Mouse (Mus musculus) c-Kit-positive CD71-positive TER-119-negative erythroid progenitor cells, embryonic 14.5 days (primary cell): ENCODE measurements around the gene Cradd.

Experiments used
- DNase-seq: peaks from one replicate; pipeline ENCODE4 v3.0.0-alpha.2; 2013; ENCODE audit warnings: low read depth

Gene Cradd

DNA sequence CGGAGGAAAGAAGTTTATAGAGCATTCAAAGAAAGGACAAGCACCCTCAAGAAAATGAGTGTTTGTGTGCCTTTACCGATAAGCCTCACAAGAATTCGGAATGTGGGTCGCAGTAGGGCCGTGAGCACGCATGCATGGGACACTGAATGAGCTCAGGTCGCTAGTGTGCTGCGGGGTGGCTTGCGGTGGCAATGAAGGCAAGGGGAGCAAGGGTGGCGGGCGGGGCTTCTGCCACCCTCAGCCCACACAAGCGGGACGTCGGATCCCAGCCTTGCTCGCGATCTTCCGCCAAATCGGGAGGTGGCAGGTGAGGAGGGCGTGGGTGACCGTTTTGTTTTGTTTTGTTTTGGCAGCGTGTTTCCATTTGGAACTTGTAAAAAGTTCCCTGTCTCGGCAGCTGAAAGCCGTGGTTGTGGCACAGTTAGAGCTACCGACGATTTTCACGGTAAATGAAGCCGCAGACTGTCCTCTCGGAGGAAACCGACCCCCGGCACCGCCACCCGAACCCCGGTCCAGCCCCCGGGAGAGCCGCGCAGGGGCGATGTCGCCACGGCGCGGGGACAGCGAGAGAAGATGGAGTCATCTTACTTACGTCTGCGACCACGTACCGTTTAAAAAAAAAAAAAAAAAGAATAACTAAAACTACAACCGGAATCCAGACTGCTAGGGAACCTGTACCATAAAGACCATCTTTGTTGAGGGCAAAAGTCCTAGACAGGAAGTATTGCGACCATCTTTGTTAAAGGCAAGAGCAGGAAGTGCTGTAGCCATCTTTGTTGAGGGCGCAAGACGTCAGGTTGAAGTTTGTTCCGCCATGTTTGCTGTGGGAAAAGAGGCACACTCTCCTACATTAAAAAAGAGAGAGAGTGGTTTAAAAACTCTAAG is at the start of gene Cradd:
TSS of gene Cradd (minus strand) at position 741 of the 885 bp plus-strand sequence.
- peak; percentile 89 for DNase-seq

DNA sequence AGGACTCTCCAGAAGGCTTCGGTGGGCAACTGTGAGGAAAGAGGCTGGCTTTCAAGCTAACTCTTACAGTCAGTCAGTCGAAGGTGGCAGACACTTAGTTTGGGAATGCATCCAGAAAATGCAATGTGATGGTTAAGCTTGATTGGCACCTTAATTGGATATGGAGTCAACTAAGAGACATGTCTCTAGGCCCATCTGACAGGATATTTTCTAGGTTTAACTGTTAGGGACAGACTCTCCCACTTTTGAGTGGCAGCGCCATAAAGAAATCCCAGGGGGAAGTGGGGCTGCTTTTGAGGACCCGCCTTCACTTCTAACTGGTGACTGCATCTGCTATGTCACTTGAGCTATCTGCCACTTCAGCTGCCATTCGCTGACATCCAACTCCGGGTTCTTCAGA is 49.4 kb upstream of the Cradd start:
- no peak for DNase-seq

DNA sequence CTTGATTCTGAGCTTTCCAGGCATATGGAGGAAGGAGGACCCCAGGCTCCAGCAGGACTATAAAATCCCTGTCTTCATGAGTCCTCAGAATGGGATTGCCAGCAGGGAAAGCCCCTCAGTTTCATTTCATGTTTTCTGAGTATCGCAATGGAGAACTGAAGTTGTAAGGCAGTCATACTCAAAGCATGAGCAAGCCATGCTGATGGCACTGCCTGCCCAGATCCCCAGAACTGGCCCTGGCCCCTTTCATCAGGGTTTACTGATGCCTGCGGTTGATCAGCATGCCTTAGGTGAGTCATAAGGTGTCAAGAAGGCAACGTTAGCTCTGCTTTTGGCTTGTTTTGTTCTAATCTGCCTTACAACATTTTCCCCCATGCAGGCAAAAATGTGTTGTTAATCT is 48.0 kb upstream of the Cradd start:
- no peak for DNase-seq

DNA sequence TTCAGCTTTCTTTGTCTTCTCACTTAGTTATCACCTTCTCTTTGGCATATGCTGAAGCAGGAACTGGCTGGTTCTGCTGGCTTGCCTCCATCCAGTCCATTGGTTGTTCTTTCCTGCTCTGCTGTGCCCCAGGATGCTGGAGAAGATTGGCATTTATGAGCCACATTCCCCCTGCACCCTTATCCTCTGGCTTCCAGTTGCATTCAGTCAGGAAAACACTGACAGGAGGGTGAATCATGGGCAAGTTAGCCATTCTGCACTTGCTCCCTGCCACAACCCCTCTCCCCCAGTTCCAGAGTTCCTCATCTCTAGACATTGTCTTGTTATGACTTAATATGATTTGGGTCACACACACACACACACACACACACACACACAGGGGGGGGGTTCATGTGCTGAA is 45.3 kb upstream of the Cradd start:
- no peak for DNase-seq

DNA sequence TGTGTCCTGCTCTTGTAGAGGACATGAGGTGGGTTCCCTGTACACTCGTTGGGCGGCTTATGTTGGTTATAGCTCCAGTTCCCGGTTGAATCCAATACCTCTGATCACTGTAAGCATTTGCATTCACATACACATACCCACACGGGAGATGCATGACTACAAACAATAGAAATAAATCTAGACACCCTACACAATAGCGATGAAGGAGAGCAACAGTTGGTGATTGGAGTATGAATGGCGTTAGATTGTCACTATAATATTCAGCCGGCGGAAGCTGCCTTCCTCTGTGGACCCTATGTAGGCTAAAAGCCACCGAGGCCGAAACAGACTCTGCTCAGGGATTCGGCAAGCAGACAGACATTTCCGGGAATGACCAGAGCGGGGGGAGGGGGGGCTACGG is 44.2 kb upstream of the Cradd start:
- no peak for DNase-seq

DNA sequence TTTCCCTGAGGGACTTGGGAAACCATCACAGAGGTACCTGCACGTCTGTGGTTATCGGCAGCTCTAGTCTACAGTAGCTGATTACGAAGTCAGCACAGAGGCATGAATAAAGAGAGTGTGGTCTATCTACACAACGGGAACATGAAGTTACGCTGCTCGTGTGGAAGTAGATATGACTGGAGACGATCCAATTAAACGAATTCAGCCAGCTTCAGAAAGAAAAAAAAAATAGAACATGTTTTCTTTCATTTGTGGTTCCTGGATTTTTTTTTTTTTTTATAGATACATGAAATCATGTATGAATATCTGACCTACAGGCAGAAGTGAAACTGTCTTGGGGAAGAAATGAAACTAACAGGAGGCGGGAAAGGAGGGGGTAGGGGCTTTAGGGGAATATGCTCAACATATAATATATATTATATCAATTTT is 43.7 kb upstream of the Cradd start:
- DNase-seq: no peak

DNA sequence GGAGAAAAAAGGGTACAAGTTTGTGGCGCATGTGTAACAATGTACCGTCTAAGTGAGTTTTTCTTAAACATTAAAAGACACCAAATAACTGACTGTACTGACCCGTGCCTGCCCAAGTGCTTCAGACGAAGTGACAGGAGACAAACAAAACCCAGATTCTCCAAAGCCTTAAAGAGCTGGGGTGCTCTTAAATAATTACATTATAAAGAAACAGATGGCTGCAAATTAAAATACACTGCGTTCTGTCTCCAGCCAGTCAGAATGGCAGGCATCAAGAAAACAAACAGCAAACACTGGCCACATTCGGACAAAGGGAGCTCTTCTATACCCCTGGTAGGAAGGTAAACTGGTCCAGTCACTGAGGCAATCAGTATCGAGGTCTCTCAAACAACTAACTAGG is 43.3 kb upstream of the Cradd start:
- DNase-seq: no peak

DNA sequence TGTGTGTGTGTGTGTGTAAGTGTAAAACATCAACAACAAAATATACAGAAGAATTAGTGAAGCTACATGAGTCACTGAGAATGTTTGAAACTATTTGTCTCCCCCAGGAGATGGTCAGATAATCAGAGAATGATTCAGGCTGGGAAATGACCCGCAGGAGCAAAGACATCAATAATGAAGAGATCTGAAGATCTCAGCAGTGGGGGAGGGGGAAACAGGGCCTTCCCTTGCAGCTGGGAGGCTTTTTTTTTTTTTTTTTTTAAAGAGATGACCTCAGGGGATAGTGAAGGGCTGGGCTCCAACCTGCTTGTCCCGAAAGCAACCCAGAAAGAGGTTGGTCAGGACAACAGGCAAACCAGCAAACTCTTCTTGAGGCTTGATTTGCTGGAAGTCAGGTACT is 38.4 kb upstream of the Cradd start:
- no peak for DNase-seq

DNA sequence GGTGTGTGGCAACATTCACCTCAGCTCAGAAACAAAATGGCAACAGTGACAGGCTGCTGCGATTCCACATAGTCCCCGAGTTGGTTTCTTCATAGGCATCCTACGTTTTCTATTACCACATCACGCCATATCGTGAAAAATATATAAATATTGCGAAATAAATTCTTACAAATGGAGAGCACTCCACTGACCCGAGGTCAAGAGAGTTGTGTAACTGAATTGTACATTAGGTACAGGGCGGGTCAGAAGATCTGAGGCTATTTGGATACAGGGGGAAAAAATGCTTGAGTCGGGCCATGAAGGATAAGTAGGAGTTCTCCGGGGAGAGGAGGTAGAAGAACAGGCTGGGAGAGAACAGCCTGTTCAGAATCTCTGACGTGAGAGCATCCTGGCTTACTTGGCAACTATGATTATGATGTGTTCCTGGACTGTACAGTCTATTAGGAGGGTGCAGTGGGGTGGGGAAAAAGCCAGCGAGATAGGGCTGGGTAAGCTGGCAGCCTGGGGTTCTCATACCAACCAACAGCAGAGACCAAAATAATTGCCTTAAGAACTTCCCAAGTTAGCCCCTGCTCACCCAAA is 37.4 kb upstream of the Cradd start:
- DNase-seq: no peak

DNA sequence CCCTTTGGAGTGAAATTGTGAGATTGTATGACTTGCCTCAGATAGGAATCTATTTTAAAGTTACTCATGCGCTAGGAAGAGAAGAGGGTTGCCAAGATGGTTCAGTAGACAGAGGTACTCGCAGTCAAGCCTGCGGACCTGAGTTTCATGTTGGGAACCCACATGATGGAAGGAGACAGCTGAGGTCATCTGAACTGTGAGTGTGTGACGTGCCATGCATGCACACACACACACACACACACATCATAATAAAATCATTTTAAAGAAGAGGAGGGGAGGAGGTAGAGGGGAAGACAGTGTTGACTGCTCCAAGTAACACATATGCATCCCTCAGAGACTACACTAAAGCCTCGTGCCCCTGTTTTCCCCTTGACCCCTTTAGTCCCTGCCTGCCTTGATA is 36.1 kb upstream of the Cradd start:
- no peak for DNase-seq

DNA sequence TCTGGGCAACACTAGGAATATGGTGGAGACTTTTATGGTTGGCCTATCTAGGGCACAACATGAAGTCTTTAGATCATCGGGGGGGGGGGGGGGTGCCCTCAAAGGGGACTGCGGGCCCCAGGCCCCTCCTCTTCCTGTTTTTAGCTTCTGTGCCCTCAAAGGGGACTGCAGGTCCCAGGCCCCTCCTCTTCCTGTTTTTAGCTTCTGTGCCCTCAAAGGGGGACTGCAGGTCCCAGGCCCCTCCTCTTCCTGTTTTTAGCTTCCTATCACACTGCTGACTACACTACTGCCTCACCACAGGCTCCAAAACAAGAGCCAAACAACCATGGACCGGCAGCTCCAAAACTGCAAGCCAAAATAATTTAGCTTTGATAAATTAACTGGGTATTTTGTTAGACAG is 33.8 kb upstream of the Cradd start:
- no peak for DNase-seq

DNA sequence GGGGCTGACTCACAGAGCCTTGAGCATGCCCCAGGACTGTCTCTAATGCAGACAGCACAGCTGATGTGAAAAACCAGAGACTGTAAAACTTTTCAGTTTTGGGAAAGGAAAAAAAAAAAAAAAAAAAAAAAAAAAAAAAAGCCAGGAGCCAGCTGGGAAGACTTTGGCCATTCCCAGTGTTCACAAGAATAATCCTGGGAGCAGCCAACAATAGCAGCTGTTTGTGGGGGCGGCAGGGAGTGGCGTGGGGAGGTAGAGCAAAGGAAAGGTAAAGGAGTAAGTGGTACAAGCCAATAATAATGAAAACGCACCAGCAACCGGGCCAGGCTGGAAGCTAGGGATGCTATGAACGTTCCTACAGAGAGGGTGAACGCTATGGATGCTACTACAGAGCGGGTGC is 32.8 kb upstream of the Cradd start:
- DNase-seq: no peak

DNA sequence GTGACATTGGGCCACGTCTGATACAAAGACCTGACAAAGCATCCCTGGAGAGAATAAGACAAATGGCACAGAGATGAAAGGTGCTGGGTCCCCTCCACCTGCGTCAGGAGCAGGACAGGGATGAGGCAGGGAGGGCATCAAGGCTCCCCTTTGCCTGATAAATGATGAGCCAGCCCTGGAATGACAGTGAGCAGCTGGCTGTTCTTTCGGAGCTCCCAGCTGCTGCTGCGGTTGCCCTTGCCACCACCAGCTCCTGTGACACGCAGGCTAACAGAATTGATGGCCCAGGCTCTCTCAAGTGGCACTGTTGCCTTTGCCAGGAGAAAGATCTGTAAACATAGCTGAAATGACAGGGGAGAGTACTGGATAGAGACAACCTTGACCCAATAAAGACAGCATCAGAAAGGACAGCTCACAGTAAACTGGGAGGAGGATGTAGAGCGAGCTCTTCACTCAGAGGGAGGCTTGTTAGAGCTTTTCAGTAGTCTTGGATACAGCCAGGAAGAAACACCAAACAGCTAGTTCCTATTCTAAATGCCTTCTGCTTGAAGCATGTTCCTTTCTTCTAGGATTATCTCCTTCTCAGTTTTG is 31.8 kb upstream of the Cradd start:
- no peak for DNase-seq

DNA sequence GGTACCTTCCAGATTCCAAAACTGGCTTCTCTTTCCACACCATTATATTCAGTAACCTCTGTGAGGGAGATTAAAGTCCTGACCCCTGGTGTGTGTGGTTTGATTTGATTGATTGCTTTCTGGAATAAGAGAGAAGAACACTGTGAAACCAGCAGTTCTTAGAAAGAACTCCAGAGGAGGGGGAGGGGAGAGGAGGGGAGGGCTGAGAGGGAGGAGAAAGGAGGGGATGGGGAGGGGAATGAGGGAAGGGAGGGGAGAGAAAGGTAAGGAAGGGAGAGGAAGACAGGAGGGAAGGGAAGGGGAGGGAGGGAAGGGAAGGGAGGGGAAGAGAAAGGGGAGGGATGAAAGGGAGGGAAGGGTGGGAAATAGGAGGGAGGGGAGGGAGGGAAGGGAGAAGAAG is 30.7 kb upstream of the Cradd start:
- no peak for DNase-seq

DNA sequence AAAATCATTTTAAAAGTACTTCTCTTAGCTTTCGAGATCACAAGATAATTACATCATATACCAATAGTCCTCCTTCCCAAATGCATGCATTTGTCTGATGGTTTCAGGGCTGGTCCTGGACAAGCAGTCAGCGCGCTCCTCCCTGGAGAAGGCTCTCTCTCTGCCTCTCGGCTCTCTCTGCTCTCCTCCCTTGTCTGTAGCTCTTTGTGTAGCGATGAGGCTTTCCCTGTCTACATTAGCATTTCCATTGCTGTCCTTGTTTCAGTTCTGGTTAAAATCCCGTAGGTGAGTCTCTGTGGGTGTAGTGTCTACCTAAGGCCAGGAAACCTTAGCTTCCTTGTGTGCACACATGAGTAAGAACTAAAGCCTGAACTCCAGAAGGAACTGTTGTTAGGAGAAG is 30.1 kb upstream of the Cradd start:
- no peak for DNase-seq

DNA sequence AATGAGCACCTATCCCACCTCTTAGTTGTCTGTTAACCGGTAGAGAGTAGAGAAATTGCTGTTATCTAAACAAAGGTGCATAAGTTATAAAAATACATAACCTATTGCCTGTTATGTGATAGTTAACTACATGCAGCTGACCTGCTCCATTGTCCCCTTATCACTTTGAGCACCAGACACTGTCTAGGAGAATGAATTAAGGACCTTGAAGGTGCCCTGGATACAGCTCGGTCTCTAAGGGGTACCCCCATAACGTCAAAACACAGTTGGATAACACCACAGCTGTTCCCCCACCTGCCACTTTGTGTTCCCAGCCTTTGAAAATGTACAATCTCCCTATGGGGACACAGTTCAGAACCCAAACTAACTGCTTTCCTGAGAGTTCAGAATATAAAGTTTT is 24.5 kb upstream of the Cradd start:
- no peak for DNase-seq

DNA sequence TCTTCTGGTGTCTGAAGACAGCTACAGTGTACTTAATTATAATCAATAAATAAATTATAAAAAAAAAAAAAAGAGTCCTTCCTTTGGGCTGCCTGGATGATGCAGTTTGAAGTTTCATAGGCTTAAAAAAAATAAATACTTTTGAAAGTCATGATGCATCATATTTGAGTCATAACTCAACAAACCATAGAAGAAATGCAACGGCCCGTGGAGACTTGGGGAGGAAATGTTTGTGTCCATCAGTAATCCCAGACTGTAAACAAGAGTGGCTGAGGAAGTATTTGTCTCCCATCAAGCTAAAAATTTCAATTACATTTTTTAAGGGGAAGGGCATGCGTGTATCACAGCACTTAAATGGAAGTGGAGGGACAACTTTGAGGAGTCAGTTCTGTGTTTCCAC is 23.8 kb upstream of the Cradd start:
- DNase-seq: no peak

DNA sequence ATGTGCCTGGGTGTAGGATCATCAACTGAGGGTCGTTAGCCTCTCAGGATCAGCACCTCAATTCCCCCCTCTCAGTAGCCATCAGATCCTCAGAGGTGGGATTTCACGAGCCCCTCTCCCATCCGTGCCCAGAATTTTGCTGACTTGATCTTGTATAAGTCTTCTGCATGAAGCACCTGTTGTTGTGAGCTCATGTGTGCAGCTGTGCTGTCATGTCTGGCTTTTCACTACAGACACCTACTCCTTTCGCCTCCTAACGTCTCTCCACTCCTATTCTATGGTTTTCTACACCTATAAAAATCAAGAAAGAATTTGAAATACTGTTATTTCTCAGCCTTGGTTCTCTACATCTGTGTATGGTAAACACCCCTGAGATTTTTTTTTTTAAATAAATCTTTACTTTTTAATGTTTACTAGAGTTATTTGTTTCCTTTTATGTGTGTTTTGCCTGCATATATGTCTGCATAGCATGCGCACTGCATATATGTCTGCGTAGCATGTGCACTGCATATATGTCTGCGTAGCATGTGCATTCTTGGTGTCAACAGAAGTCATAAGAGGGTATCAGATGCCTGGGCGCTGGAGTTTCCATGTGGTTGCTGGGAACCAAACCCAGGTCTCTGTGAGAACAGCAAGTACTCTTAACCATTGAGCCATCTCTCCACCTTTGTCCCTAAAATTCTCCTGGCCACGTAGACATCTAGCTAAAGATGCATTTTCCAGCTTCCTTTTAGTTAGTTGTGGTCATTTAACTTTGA is 19.1 kb upstream of the Cradd start:
- no peak for DNase-seq

DNA sequence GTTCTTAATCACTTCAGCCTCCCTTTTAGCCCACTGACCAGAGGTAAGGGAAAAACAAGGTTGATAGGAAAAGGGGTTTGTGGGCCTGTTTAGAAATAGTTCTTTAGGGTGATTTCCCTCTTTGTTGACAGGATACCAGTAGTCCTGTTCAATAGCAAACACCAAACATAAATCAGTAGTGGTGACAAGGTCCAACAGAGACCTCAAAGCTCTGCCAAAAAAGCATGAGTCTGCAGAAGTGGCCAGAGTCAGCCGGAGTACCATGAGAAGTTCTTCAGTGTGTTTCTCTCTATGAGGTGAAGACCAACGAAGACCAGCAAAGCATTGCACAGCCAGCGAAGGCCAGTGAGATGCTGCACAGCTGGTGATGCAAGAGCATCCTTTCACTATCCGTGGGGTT is 16.7 kb upstream of the Cradd start:
- DNase-seq: no peak

DNA sequence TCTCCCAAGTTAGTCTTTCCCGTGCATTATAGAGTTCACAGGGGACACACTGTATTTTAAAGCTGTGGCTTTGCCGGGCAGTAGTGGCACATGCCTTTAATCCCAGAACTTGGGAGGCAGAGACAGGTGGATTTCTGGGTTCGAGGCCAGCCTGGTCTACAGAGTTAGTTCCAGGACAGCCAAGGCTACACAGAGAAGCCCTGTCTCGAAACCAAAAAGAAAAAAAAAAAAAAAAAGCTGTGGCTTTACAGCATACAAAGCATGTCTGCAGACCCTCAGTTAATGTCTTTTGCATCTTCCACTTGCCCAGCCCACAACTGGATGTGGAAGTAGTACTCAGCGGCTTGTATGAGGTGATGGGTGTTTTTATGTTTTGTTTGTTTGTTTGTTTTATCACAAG is 13.7 kb upstream of the Cradd start:
- no peak for DNase-seq

DNA sequence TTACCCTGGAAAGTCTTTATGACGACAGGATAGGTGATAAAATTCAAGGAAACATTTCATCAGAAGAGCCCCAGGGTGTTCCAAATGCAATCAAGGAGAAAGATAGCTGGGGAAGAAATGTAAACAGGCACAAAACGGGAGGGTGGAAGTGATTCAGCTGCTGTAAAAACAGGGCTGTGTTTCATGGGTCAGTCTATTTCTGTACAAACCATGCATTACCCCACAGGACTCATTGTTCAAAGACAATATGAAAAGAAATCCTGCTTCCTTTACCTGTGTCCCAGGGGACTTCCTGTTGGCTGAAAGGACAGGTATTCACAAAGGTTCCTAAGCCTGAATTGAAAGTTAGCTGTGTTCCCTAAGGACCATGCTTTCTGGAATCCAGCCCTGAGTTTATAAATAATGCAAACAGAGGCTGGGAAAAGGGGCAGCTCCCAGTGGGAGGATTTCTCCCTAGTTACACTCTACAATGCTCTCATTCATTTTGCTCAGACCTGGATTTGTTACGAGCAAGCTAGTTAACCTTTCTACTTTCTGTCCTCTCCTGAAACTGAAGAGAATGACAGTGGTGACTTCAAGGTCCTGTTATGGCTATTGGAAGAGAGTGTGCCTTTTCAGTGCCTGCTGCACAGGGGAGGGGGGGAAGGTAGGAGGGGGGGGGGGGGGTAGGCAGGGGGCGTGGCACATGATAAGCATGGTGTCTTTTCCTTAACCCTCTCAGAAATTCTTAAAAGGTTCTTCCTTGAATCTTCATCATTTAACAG is 13.0 kb upstream of the Cradd start:
- DNase-seq: no peak

DNA sequence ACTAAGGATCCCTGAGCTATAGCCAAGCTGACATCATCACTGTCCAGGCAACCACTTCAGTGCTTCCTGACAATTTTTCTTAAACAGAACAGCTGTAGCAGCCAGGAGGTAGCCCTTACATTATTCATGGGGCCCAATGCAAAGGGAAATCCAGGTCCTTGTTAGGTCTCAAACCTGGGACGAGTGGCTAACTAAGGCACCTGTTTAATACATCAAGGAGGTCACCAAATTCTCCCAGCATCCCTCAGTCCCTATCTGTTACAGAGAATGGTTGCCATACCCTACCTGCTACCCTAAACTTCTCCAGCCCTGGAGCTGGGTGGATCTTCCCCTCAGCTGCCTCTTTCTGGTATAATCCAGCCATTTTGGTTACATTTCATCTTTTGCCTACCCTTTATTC is 10.9 kb upstream of the Cradd start:
- DNase-seq: no peak
